In the genomic region with DNA sequence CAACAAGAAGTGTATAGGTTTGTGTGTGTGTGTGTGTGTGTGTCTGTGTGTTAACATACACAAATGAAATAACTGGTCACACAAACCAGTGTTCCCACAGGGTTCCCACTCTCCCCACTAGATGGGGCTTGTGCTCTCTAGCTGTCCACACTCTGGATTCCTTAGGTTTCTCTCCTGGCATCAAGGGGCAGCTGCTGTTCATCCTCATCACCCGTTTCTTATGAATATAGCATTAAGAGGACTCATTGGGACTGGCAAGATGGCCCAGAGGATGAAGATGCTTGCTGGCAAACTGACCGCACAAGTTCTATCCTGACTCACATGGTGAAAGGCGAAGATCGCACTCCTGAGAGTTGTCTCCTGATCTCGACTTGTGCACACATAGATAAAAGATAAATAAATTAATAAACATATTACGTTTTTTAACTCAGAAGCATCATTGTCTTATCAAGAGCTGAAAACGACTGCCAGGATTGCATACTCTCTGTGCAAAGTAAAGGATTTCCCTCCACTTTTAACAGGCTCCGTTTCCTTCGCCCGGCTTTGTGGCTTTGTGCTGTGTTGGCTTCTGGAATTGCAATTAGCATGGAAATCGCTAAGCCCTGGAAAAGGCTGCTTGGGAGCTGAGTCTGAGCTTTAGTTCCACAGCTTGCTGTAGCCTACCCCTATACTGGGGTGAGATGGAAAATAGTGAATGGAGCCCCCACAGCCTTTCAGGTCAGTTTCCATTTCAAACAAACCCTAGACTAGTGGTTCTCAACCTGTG, we compare ENCODE assay signal across 8 mouse cellular contexts.
DNase-seq lines count a peak whose midpoint lies in the region; ATAC-seq and TF ChIP-seq lines count a peak whose summit lies in the region.

No protein-coding gene starts in this region.

- TF ChIP-seq RAD21 in CH12.LX (IDR thresholded peaks at IDR 0.05; ENCODE audit: low read depth, low read length), result peak; percentile 66

- dilution Hi-C loops in CH12.LX (cut with MboI; ENCODE audit: extremely low pct_ligation_motif_present, extremely low pct_unique_long_range_greater_than_20kb, low sequenced_read_pairs), result no loop called here

- H3K9ac ChIP-seq in CH12.LX (ENCODE audit: insufficient read depth, low read depth), result no peak overlapping the region
- H3K9ac ChIP-seq in forebrain, embryonic 11.5 days (ENCODE audit: low read length), result peak overlapping the region; percentile 17; the same call in 1 of the 2 replicates
- no peak overlapping the region for H3K9ac ChIP-seq in heart, embryonic 16.5 days (ENCODE audit: low read length)
- no peak overlapping the region for H3K9ac ChIP-seq in lung, embryonic 15.5 days

- H3K36me3 ChIP-seq in CH12.LX (replicated peaks in 1 of 2; ENCODE audit: control insufficient read depth in 1 of 2, insufficient read depth in 1 of 2, low read length in 1 of 2), result no peaks in the 10 kb centered on the region
- H3K36me3 ChIP-seq in forebrain, embryonic 11.5 days (ENCODE audit: control insufficient read depth, insufficient read depth, low read length), result no peaks in the 10 kb centered on the region
- no peaks in the 10 kb centered on the region for H3K36me3 ChIP-seq in heart, embryonic 16.5 days (ENCODE audit: control insufficient read depth, insufficient read depth)
- no peaks in the 10 kb centered on the region for H3K36me3 ChIP-seq in lung, embryonic 15.5 days

- H3K4me1 ChIP-seq in CH12.LX (ENCODE audit: control insufficient read depth in 1 of 2, insufficient read depth in 2 of 2), result peaks cover 0 to 11% of the 10 kb centered on the region in 2 experiments; a peak in 2 of 4 replicates
- no peaks in the 10 kb centered on the region for H3K4me1 ChIP-seq in forebrain, embryonic 11.5 days (replicated peaks; ENCODE audit: control insufficient read depth, insufficient read depth, low read length)
- H3K4me1 ChIP-seq in heart, embryonic 16.5 days (ENCODE audit: control insufficient read depth, insufficient read depth, low read length), result peaks cover 2% of the 10 kb centered on the region; the same call in 1 of the 2 replicates
- no peaks in the 10 kb centered on the region for H3K4me1 ChIP-seq in lung, embryonic 15.5 days

- no peak overlapping the region for H3K4me2 ChIP-seq in CH12.LX (ENCODE audit: insufficient read depth, low read depth, poor library complexity, severe bottlenecking)
- H3K4me2 ChIP-seq in forebrain, embryonic 11.5 days (ENCODE audit: low read depth, low read length, severe bottlenecking), result peak overlapping the region; percentile 49
- peak overlapping the region; percentile 58 for H3K4me2 ChIP-seq in heart, embryonic 16.5 days (ENCODE audit: low read depth, low read length)
- H3K4me2 ChIP-seq in lung, embryonic 15.5 days, result peak overlapping the region; percentile 41

- in situ Hi-C loops in CH12.LX (cut with MboI; ENCODE audit: low pct_ligation_motif_present, low pct_unique_long_range_greater_than_20kb, low sequenced_read_pairs), result no loop called here

- peak; percentile 70 for ATAC-seq in forebrain, embryonic 11.5 days (replicated peaks; ENCODE audit: low FRiP score)
- no peak for ATAC-seq in heart, embryonic 16.5 days (replicated peaks; ENCODE audit: extremely low read depth, insufficient read depth, low FRiP score)
- ATAC-seq in lung, embryonic 15.5 days (ENCODE audit: borderline replicate concordance, extremely low read depth, low FRiP score, low TSS enrichment), result no peak
- no peak for ATAC-seq in CD4-positive, CD25-positive, alpha-beta regulatory T cell, adult 4 months

- H3K9me3 ChIP-seq in CH12.LX (replicated peaks; ENCODE audit: low read length), result no peaks in the 10 kb centered on the region
- H3K9me3 ChIP-seq in forebrain, embryonic 11.5 days (ENCODE audit: control insufficient read depth, low read length), result no peaks in the 10 kb centered on the region
- H3K9me3 ChIP-seq in heart, embryonic 16.5 days (replicated peaks; ENCODE audit: control insufficient read depth, low read length), result no peaks in the 10 kb centered on the region
- H3K9me3 ChIP-seq in lung, embryonic 15.5 days, result no peaks in the 10 kb centered on the region

- no peaks in the 10 kb centered on the region for H3K27me3 ChIP-seq in CH12.LX (replicated peaks)
- no peaks in the 10 kb centered on the region for H3K27me3 ChIP-seq in forebrain, embryonic 11.5 days (ENCODE audit: control insufficient read depth, insufficient read depth, low read length)
- no peaks in the 10 kb centered on the region for H3K27me3 ChIP-seq in heart, embryonic 16.5 days (ENCODE audit: control insufficient read depth, insufficient read depth, low read length)
- no peaks in the 10 kb centered on the region for H3K27me3 ChIP-seq in lung, embryonic 15.5 days

- 21% methylated on average over 11 of the region's 11 CpGs for WGBS in forebrain, embryonic 11.5 days
- whole genome bisulfite sequencing in heart, embryonic 16.5 days, result 40% methylated on average over 11 of the region's 11 CpGs
- 38% methylated on average over 11 of the region's 11 CpGs for WGBS in lung, embryonic 15.5 days

- peak; percentile 28 for DNase-seq in CH12.LX (ENCODE audit: extremely low read depth)
- peak; percentile 42 for DNase-seq in brain, embryonic 18.5 days (ENCODE audit: low read depth, low spot score)
- peak; percentile 76 for DNase-seq in forebrain, embryonic 11.5 days (ENCODE audit: low spot score)
- peak; percentile 74 to 77 for DNase-seq in kidney, postnatal 4 days
- peak; percentile 57 for DNase-seq in right cerebral cortex, adult 18-20 months

- no peak for TF ChIP-seq EP300 in CH12.LX (IDR thresholded peaks at IDR 0.05; ENCODE audit: low read length)

- no peak overlapping the region for H3K27ac ChIP-seq in CH12.LX (ENCODE audit: insufficient read depth, low read depth)
- H3K27ac ChIP-seq in forebrain, embryonic 11.5 days (ENCODE audit: low read depth, low read length), result no peak overlapping the region
- no peak overlapping the region for H3K27ac ChIP-seq in heart, embryonic 16.5 days (ENCODE audit: low read length)
- H3K27ac ChIP-seq in lung, embryonic 15.5 days, result no peak overlapping the region

- TF ChIP-seq POLR2A in CH12.LX (IDR thresholded peaks at IDR 0.05; ENCODE audit: low read depth, low read length), result no peak

- H3K4me3 ChIP-seq in CH12.LX (replicated peaks in 1 of 3; ENCODE audit: low read depth in 2 of 3, low read length in 2 of 3, poor library complexity in 1 of 3), result no peak overlapping the region
- peak overlapping the region; percentile 6; the same call in 1 of the 2 replicates for H3K4me3 ChIP-seq in forebrain, embryonic 11.5 days (ENCODE audit: low read depth, low read length)
- H3K4me3 ChIP-seq in heart, embryonic 16.5 days (ENCODE audit: low read length), result peak overlapping the region; percentile 30
- H3K4me3 ChIP-seq in lung, embryonic 15.5 days, result no peak overlapping the region

- no peaks in the 10 kb centered on the region for H3K79me2 ChIP-seq in CH12.LX (replicated peaks; ENCODE audit: control insufficient read depth, extremely low read depth, insufficient read depth, poor library complexity, severe bottlenecking)

- TF ChIP-seq CTCF in CH12.LX (conservative IDR thresholded peaks at IDR 0.05 in 1 of 2, IDR thresholded peaks at IDR 0.05 in 1 of 2; ENCODE audit: low read depth in 2 of 2, low read length in 2 of 2), result peak; percentile 44 to 67; a peak in 3 of 4 replicates

TF ChIP-seq in CH12.LX, 34 proteins besides CTCF, POLR2A, EP300 and RAD21:
- no peak for TF ChIP-seq MXI1 (IDR thresholded peaks at IDR 0.05; ENCODE audit: low read depth, low read length)
- no peak for TF ChIP-seq KAT2A (IDR thresholded peaks at IDR 0.05; ENCODE audit: insufficient replicate concordance, low read length)
- TF ChIP-seq ZKSCAN1 (IDR thresholded peaks at IDR 0.05; ENCODE audit: borderline replicate concordance, low read depth, low read length), result no peak
- peak; percentile 48 for TF ChIP-seq SMC3 (IDR thresholded peaks at IDR 0.05; ENCODE audit: low read depth, low read length)

Comparison
In these comparisons a context has a peak if more than half of its experiments do, and no peak if none do; other contexts are left out.
1. H3K4me3 ChIP-seq: peak in forebrain, embryonic 11.5 days (single experiment) and heart, embryonic 16.5 days (single experiment); none in CH12.LX (0 of 3) and lung, embryonic 15.5 days (single experiment).
2. Peak in every context shown above with its lines, with median percentiles within 50 percentile points of each other: DNase-seq.